Mouse (Mus musculus): ENCODE data around the gene Myo1e.

DNA sequence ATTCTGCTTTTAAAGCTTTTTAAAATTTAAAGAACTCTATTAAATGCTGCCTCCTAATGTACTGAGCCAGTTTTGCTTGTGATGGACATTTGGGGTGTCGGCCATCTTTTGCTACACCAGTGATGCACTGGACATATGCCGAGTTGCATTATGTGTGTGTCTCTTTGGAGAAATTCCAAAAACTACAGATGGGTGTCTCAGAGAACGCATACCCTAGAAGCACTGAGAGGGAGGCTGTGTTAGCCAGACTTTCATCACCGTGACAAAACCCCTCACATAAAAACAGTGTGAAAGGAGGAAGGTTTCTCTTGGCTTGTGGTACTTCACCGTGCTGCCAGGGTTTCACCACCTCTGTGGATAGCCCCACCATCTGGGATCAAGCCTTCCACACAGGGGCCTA lies 14.8 kb upstream of the Myo1e start:
- TF ChIP-seq GATA1 (IDR thresholded peaks at IDR 0.05; ENCODE audit: low read length) (no peak), TAL1 (IDR thresholded peaks at IDR 0.05; ENCODE audit: low read length) (no peak)
